Mouse (Mus musculus) testis, adult 2 months (tissue): ENCODE measurements at regions not wholly inside any gene's neighbourhood (a gene's known extent, or its start where the extent isn't known, plus 50 kb on each side); places are given as distances from the start of the nearest gene placed in this dataset.

Experiments
- H3K27ac ChIP-seq: fragments of 200-500 bp; 2 replicates; pipeline ENCODE4 v1.5.1; 2012; ENCODE audit warnings: low read depth, low read length; ENCODE audit not compliant: control insufficient read depth, insufficient read depth
- H3K27me3 ChIP-seq: fragments of 200-500 bp; 2 replicates; pipeline ENCODE4 v1.6.1; 2012; ENCODE audit warnings: mild to moderate bottlenecking, low read length, moderate library complexity; ENCODE audit not compliant: control insufficient read depth, insufficient read depth
- H3K36me3 ChIP-seq: fragments of 200-500 bp; 2 replicates; pipeline ENCODE4 v1.6.1; 2012; ENCODE audit warnings: mild to moderate bottlenecking, low read length; ENCODE audit not compliant: control insufficient read depth, insufficient read depth
- H3K4me1 ChIP-seq: fragments of 200-500 bp; 2 replicates; pipeline ENCODE4 v1.6.1; 2012; ENCODE audit warnings: low read length; ENCODE audit not compliant: control insufficient read depth, insufficient read depth
- H3K4me3 ChIP-seq: fragments of 200-500 bp; 2 replicates; pipeline ENCODE4 v1.5.1; 2012; ENCODE audit warnings: low read depth, mild to moderate bottlenecking, low read length, moderate library complexity, mixed read lengths; ENCODE audit not compliant: control insufficient read depth
- CTCF ChIP-seq: fragments of 200-500 bp; IDR thresholded peaks from 2 replicates; pipeline ENCODE4 v1.5.1; 2012; ENCODE audit warnings: low read depth, mild to moderate bottlenecking, inconsistent platforms, low read length, moderate library complexity; ENCODE audit not compliant: control insufficient read depth, insufficient read depth, insufficient replicate concordance
- POLR2A ChIP-seq: fragments of 200-500 bp; IDR thresholded peaks from 2 replicates; pipeline ENCODE4 v1.6.1; 2012; ENCODE audit warnings: low read depth, mild to moderate bottlenecking, inconsistent platforms, low read length, moderate library complexity; ENCODE audit not compliant: control insufficient read depth

DNA sequence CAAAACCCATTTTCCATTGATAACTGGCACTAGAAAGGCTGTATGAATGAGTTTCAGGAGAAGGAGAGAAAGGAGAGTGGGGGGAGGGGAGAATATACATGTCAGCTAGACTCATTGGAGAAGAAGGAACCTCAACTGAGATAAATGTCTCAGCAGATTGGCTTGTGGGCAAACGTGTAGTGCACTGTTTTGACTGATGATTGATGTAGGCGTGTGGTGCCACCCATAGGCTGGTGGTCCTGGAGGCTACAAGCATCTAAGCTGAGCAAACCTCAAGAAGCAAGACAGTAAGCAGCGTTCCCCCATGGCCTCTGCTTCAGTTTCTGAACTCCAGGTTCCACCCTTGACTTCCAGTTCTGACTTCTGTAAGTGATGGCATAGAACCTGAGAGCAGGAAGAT is 121.8 kb upstream of the Rbms1 start:
- TF ChIP-seq CTCF (no peak), POLR2A (no peak)
- Histone ChIP-seq H3K36me3 (no peaks in the 10 kb centered on the region), H3K27ac (no peak overlapping the region), H3K27me3 (no peaks in the 10 kb centered on the region), H3K4me1 (no peaks in the 10 kb centered on the region), H3K4me3 (no peak overlapping the region)

DNA sequence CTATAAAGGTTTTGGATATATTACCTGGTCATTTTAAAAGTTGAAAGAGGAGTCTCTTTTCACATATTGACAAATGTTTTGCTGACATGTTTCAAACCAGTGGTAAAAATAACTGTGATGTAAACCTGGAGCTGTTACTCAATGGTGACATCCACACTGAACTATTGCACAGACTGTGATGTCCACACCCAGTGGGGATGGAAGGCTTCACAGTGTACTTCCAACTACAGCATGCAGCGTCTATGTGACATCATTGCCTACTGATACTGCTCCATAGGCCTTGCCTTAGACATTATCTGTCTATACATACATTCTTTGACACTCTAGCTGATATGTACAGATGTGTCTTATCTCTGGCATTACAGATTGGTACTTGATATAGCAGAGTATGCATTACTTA is 120.1 kb upstream of the Rbms1 start:
- Histone ChIP-seq H3K27me3 (no peaks in the 10 kb centered on the region), H3K36me3 (no peaks in the 10 kb centered on the region), H3K27ac (no peak overlapping the region), H3K4me1 (no peaks in the 10 kb centered on the region), H3K4me3 (no peak overlapping the region)
- TF ChIP-seq POLR2A (no peak), CTCF (no peak)

DNA sequence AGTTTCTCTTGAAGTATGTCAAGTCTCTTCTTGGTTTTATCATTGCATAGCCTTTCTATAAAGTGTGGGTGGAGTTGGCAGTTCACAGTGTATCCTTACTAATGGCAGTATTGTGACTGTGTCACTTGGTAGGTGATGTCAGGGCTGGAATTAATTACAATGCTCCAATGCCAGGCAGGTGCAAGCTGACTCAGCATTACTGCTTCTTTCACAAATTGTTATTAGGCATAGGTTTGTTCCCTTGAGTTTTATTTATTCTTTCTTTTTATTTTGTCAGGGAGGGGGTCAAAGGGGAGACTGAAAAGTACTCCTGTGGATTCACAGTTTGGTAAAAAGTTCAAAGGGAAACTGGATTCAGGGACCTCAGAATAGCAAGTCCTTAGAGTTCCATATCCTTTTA is 119.6 kb upstream of the Rbms1 start:
- no peaks in the 10 kb centered on the region for H3K4me1 ChIP-seq
- no peaks in the 10 kb centered on the region for H3K27me3 ChIP-seq
- no peak overlapping the region for H3K27ac ChIP-seq
- H3K4me3 ChIP-seq: no peak overlapping the region
- no peaks in the 10 kb centered on the region for H3K36me3 ChIP-seq
- TF ChIP-seq POLR2A (no peak), CTCF (no peak)

DNA sequence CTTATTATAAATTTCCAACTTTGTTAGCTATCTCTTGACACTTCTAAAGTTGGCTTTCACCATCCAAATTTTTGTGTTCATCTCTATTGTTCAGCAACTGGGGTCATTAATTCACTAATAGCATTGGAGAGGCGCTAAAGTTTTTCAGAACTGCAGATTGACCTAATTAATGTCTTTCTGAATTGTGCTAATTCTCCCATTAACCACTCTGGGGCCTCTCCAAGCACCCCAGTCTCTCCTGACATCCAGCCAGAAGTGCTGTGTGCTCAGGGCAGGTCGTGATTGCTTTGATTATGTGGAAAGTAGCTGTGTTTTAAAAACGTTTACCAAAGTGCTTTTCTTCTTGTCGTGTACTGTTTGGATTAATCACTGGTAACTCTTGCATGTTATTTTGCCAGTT is 117.0 kb upstream of the Rbms1 start:
- Histone ChIP-seq H3K4me1 (no peaks in the 10 kb centered on the region), H3K27me3 (no peaks in the 10 kb centered on the region), H3K36me3 (no peaks in the 10 kb centered on the region), H3K4me3 (no peak overlapping the region), H3K27ac (no peak overlapping the region)
- TF ChIP-seq CTCF: no peak
- TF ChIP-seq POLR2A: no peak

DNA sequence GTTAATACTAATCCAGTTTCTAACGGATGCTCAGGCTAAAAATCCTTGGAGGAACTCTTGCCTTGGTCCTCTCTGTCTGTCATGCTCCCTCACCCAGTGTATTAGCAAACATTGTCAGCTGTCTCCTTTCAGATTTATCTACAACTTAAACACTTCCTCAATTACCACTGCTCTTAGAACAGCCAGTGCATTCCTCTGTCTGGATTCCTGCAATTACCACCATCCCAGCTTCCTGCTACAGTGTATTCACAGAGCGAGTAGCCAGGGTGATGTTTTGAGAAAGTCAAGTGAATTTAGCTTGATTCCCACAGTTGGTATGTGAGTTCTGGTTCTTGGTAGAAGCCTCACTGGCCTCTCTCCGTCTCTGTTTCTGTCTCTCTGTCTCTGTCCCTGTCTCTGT is 108.0 kb upstream of the Rbms1 start:
- H3K27ac ChIP-seq: no peak overlapping the region
- H3K36me3 ChIP-seq: no peaks in the 10 kb centered on the region
- TF ChIP-seq CTCF (no peak), POLR2A (no peak)
- H3K4me3 ChIP-seq: no peak overlapping the region
- H3K27me3 ChIP-seq: no peaks in the 10 kb centered on the region
- H3K4me1 ChIP-seq: no peaks in the 10 kb centered on the region

DNA sequence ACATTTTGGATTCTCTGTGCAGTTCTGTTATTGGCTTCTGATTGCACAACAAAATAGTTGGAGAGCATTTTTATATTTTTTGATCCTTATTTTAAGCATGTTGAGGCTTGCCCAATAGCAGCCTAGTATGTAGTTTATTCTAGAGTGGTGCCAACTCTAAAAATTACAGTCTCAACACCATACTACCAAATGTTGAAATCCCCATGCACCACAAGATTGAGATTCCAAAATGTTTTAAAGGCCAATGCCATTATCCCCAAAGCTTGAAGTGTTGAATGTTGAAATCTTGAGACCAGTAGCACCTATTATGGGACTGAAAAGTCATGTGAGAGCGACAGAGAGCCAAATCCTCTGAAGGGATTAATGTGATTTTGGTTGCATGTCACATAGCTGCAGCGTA is 104.9 kb upstream of the Rbms1 start:
- Histone ChIP-seq H3K27ac (no peak overlapping the region), H3K27me3 (no peaks in the 10 kb centered on the region), H3K4me3 (no peak overlapping the region), H3K36me3 (no peaks in the 10 kb centered on the region), H3K4me1 (no peaks in the 10 kb centered on the region)
- no peak for TF ChIP-seq CTCF
- no peak for TF ChIP-seq POLR2A

DNA sequence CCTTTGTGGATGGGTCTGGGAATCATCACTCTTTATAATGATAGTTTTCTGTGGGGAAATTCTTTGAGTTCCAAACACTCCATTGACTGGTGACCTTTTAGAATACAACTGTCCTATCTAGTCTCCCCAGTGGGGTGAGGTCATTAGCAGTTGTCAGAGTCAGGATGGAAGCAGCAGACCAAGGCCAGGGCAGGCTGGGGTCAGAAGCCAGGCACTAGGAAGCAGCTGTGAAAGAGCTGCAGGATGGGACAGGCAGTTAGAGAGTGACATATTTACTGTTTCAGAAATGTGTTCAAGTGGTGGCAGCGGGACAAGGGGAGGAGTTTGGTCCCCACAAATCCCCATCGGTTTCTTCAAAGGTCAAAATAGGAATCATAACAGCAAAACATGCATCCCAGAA is 99.1 kb upstream of the Rbms1 start:
- no peaks in the 10 kb centered on the region for H3K36me3 ChIP-seq
- no peak overlapping the region for H3K27ac ChIP-seq
- H3K27me3 ChIP-seq: no peaks in the 10 kb centered on the region
- H3K4me3 ChIP-seq: no peak overlapping the region
- no peaks in the 10 kb centered on the region for H3K4me1 ChIP-seq
- TF ChIP-seq POLR2A (no peak), CTCF (no peak)

DNA sequence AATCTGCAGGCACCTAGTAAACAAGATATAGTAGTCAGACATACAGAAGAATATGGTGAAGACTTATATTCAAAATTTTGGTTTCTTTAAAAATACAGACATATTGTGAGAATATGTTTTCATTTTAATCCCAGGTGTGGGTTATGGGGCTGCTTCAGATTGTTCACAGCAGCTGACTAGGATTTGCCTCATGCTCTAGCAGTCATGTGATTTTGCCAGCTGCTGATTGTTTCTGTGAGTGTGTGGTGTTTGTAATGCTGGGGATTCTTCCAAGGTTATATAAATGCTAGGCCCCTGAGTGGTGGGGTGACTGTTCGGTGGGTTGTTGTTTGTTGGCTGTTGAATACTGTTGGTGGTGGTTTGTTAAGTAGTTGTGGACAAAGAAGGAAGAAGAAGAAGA is 97.9 kb upstream of the Rbms1 start:
- Histone ChIP-seq H3K27ac (no peak overlapping the region), H3K4me3 (no peak overlapping the region), H3K36me3 (no peaks in the 10 kb centered on the region), H3K4me1 (no peaks in the 10 kb centered on the region), H3K27me3 (no peaks in the 10 kb centered on the region)
- TF ChIP-seq CTCF (no peak), POLR2A (no peak)
